Mouse (Mus musculus) MEL (cell line): ENCODE measurements around the gene Frmd4b. TPM values are rescaled to one million over a fixed set of nuclear protein-coding genes. Genes with fewer than 3 reads are reported as not detected.

Experiments
- DNase-seq: peaks from one replicate; pipeline ENCODE4 v3.0.0; 2011; ENCODE audit warnings: low read depth, low spot score
- H3K27ac ChIP-seq: 2 replicates; pipeline ENCODE4 v1.5.1; 2012; ENCODE audit warnings: low read depth, mild to moderate bottlenecking, control low read depth, low read length, moderate library complexity; ENCODE audit not compliant: control insufficient read depth
- H3K27me3 ChIP-seq, 2 experiments: fragments of 150-350 bp in 1 of 2; sonication (generic) in 1 of 2; 2 replicates each; pipeline ENCODE4 v1.6.1; 2012; ENCODE audit warnings: low read length in 2 of 2, mild to moderate bottlenecking in 2 of 2, improper control_type of control experiment in 1 of 2, moderate library complexity in 1 of 2; ENCODE audit not compliant: insufficient read depth in 2 of 2, control insufficient read depth in 1 of 2
- H3K36me3 ChIP-seq, 2 experiments: 2 replicates each; pipeline ENCODE4 v1.6.1; 2012 to 2014; ENCODE audit warnings: low read length in 2 of 2, improper control_type of control experiment in 1 of 2, inconsistent platforms in 1 of 2, mild to moderate bottlenecking in 1 of 2; ENCODE audit not compliant: insufficient read depth in 2 of 2, control insufficient read depth in 1 of 2
- H3K4me1 ChIP-seq, 2 experiments: fragments of 150-350 bp in 1 of 2; sonication (generic) in 1 of 2; 2 replicates each; pipeline ENCODE4 v1.6.1; 2012; ENCODE audit warnings: low read length in 2 of 2, improper control_type of control experiment in 1 of 2, mild to moderate bottlenecking in 1 of 2; ENCODE audit not compliant: insufficient read depth in 2 of 2, control insufficient read depth in 1 of 2
- H3K4me3 ChIP-seq, 2 experiments: fragments of 150-350 bp in 1 of 2; sonication (generic) in 1 of 2; 2 replicates each; pipeline ENCODE4 v1.5.1; 2012; ENCODE audit warnings: low read depth in 2 of 2, low read length in 2 of 2, mild to moderate bottlenecking in 2 of 2, moderate library complexity in 2 of 2, control low read depth in 1 of 2, improper control_type of control experiment in 1 of 2; ENCODE audit not compliant: control insufficient read depth in 1 of 2, insufficient read depth in 1 of 2
- H3K79me2 ChIP-seq: 2 replicates; pipeline ENCODE4 v1.6.1; 2012; ENCODE audit warnings: mild to moderate bottlenecking, low read length, moderate library complexity; ENCODE audit not compliant: control insufficient read depth, poor library complexity, insufficient read depth
- H3K9ac ChIP-seq: 2 replicates; pipeline ENCODE4 v1.6.1; 2012; ENCODE audit warnings: low read depth, mild to moderate bottlenecking, control low read depth, low read length, moderate library complexity; ENCODE audit not compliant: control insufficient read depth, poor library complexity, severe bottlenecking
- H3K9me3 ChIP-seq: fragments of 150-350 bp; sonication (generic); replicated peaks from 2 replicates; pipeline ENCODE4 v1.6.1; 2012; ENCODE audit warnings: mild to moderate bottlenecking, low read length, improper control_type of control experiment, moderate library complexity; ENCODE audit not compliant: insufficient read depth
- E2F4 ChIP-seq: IDR thresholded peaks from 2 replicates; pipeline ENCODE4 v1.6.1; 2011; ENCODE audit warnings: low read depth, low read length, improper control_type of control experiment, borderline replicate concordance
- ELF1 ChIP-seq: IDR thresholded peaks from 2 replicates; pipeline ENCODE4 v1.6.1; 2014; ENCODE audit warnings: low read depth, mild to moderate bottlenecking, inconsistent platforms, low read length, improper control_type of control experiment, moderate library complexity
- ETS1 ChIP-seq: IDR thresholded peaks from 2 replicates; pipeline ENCODE4 v1.6.1; 2012; ENCODE audit warnings: low read depth, mild to moderate bottlenecking, inconsistent platforms, low read length, improper control_type of control experiment, moderate library complexity
- HCFC1 ChIP-seq: IDR thresholded peaks from 2 replicates; pipeline ENCODE4 v1.6.1; 2012; ENCODE audit warnings: low read depth, mild to moderate bottlenecking, inconsistent platforms, low read length, improper control_type of control experiment, moderate library complexity
- JUND ChIP-seq: IDR thresholded peaks from 2 replicates; pipeline ENCODE4 v1.6.1; 2011; ENCODE audit warnings: low read depth, mild to moderate bottlenecking, improper control_type of control experiment, low read length
- KAT2A ChIP-seq: conservative IDR thresholded peaks from 2 replicates; pipeline ENCODE4 v1.6.1; 2012; ENCODE audit warnings: low read depth, low read length, improper control_type of control experiment, inconsistent platforms
- MAX ChIP-seq: IDR thresholded peaks from 2 replicates; pipeline ENCODE4 v1.6.1; 2011; ENCODE audit warnings: low read length, improper control_type of control experiment
- MAZ ChIP-seq: IDR thresholded peaks from 2 replicates; pipeline ENCODE4 v1.6.1; 2012; ENCODE audit warnings: low read depth, mild to moderate bottlenecking, inconsistent platforms, low read length, improper control_type of control experiment
- MEF2A ChIP-seq: IDR thresholded peaks from 2 replicates; pipeline ENCODE4 v1.6.1; 2014; ENCODE audit warnings: low read depth, mild to moderate bottlenecking, inconsistent platforms, low read length, improper control_type of control experiment; ENCODE audit not compliant: poor library complexity, insufficient replicate concordance, severe bottlenecking; ENCODE audit errors: extremely low read depth
- MYC ChIP-seq: IDR thresholded peaks from 2 replicates; pipeline ENCODE4 v1.6.1; 2011; ENCODE audit warnings: low read depth, mild to moderate bottlenecking, low read length, improper control_type of control experiment, moderate library complexity
- NELFE ChIP-seq: IDR thresholded peaks from 2 replicates; pipeline ENCODE4 v1.6.1; 2011; ENCODE audit warnings: low read depth, low read length, improper control_type of control experiment
- POLR2AphosphoS2 ChIP-seq: IDR thresholded peaks from 2 replicates; pipeline ENCODE4 v1.6.1; 2011; ENCODE audit warnings: low read length, improper control_type of control experiment
- RCOR1 ChIP-seq: IDR thresholded peaks from 2 replicates; pipeline ENCODE4 v1.6.1; 2012; ENCODE audit warnings: low read depth, mild to moderate bottlenecking, inconsistent platforms, low read length, improper control_type of control experiment
- SIN3A ChIP-seq: IDR thresholded peaks from 2 replicates; pipeline ENCODE4 v1.6.1; 2012; ENCODE audit warnings: low read length, improper control_type of control experiment, inconsistent platforms
- SMC3 ChIP-seq: IDR thresholded peaks from 2 replicates; pipeline ENCODE4 v1.6.1; 2011; ENCODE audit warnings: low read depth, low read length, improper control_type of control experiment
- TAL1 ChIP-seq: IDR thresholded peaks from 2 replicates; pipeline ENCODE4 v1.6.1; 2012; ENCODE audit warnings: mild to moderate bottlenecking, inconsistent platforms, low read length, moderate library complexity, mixed read lengths
- UBTF ChIP-seq: IDR thresholded peaks from 2 replicates; pipeline ENCODE4 v1.6.1; 2012; ENCODE audit warnings: low read depth, mild to moderate bottlenecking, inconsistent platforms, low read length, improper control_type of control experiment, moderate library complexity, borderline replicate concordance; ENCODE audit not compliant: insufficient read depth
- USF2 ChIP-seq, 2 experiments: IDR thresholded peaks; 2 replicates each; pipeline ENCODE4 v1.6.1; 2011 to 2012; ENCODE audit warnings: improper control_type of control experiment in 2 of 2, low read length in 2 of 2, borderline replicate concordance in 1 of 2, inconsistent platforms in 1 of 2, low read depth in 1 of 2, mild to moderate bottlenecking in 1 of 2; ENCODE audit not compliant: insufficient read depth in 1 of 2
- ZKSCAN1 ChIP-seq: IDR thresholded peaks from 2 replicates; pipeline ENCODE4 v1.6.1; 2012; ENCODE audit warnings: low read depth, mild to moderate bottlenecking, inconsistent platforms, low read length, improper control_type of control experiment, moderate library complexity
- ZNF384 ChIP-seq: IDR thresholded peaks from 2 replicates; pipeline ENCODE4 v1.6.1; 2012; ENCODE audit warnings: low read depth, mild to moderate bottlenecking, inconsistent platforms, low read length, improper control_type of control experiment
- polyA plus RNA-seq, 2 experiments: library from polyadenylated mRNA; stranded (reverse) in 1 of 2; unstranded in 1 of 2; fragments of >175 nt in 1 of 2; fragments of >200 nt in 1 of 2; gene quantifications; 2 replicates each; pipeline versions ENCODE4 v1.2.1 to v1.2.4; 2012; ENCODE audit warnings: low replicate concordance in 2 of 2, low read depth in 1 of 2; ENCODE audit not compliant: insufficient read length in 2 of 2, insufficient read depth in 1 of 2, missing spikeins in 1 of 2
- total RNA-seq: library from RNA; depleted of rRNA; stranded (reverse); fragments of 300-350 nt; gene quantifications from 2 replicates; pipeline ENCODE4 v1.2.3, GENCODE M21; 2012

Gene Frmd4b
- total and polyA plus RNA-seq, 3 experiments: 0.18 TPM; not detected in 2

- Histone ChIP-seq H3K9me3 (no peaks in the 10 kb centered on the region), H3K9ac (no peak overlapping the region), H3K4me1 (no peaks in the 10 kb centered on the region), H3K27ac (no peak overlapping the region), H3K79me2 (no peaks in the 10 kb centered on the region), H3K36me3 (no peaks in the 10 kb centered on the region), H3K27me3 (no peaks in the 10 kb centered on the region), H3K4me3 (no peak overlapping the region)
- no peak for DNase-seq
- TF ChIP-seq HCFC1 (no peak), MEF2A (no peak), TAL1 (no peak), UBTF (no peak), RCOR1 (no peak), E2F4 (no peak), JUND (no peak), ZKSCAN1 (no peak), NELFE (no peak), MAX (no peak), ETS1 (no peak), POLR2AphosphoS2 (no peak), MAZ (no peak), MYC (no peak), USF2 (IDR thresholded peaks at IDR 0.05; ENCODE audit: borderline replicate concordance in 1 of 2, insufficient read depth in 1 of 2, low read depth in 1 of 2, low read length in 2 of 2) (no peak), KAT2A (no peak), SIN3A (no peak)
Observed at GRCm38 (mm10) chr6:97276366-97276765, 341.0 kb downstream of the Frmd4b start.

GRCm38 (mm10) chr6:97275760-97276159 is 341.6 kb downstream of the Frmd4b start:
- DNase-seq: no peak
- no peak overlapping the region for H3K27ac ChIP-seq
- no peaks in the 10 kb centered on the region for H3K79me2 ChIP-seq
- H3K27me3 ChIP-seq: no peaks in the 10 kb centered on the region
- H3K4me1 ChIP-seq: no peaks in the 10 kb centered on the region
- no peaks in the 10 kb centered on the region for H3K36me3 ChIP-seq
- TF ChIP-seq ZNF384: no peak
- no peak for TF ChIP-seq SMC3
- no peak for TF ChIP-seq HCFC1
- no peak for TF ChIP-seq ELF1
- no peak for TF ChIP-seq MEF2A
- H3K9me3 ChIP-seq: no peaks in the 10 kb centered on the region
- no peak overlapping the region for H3K4me3 ChIP-seq
- no peak overlapping the region for H3K9ac ChIP-seq
